Comparison of ENCODE assay signal across 8 mouse cellular contexts in the genomic region with DNA sequence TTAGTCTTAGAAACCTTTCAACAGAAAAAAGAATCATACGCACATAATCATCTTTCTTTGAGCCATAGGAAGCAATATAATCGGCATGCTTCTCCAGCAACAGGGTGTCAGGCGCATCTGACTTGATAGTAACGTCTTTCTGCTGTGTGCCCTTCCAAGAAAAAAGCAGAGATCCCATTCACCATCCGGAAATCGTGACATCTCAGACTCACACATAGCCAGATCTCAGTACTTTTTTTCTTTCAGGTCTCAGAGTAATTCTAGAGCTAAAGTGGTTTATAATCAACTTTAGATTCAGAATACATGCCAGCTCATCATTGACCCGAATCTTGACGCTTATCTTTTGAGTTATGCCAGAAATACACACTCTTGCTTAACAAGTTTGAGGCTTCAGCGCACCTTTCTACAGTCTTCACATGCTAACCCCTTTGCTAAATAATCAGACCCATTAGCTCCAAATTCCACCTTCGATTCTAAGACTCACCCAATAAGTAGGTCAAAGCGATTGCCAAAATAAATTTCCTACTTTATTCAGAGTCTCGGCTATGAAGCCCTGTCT. TPM values are rescaled to one million over a fixed set of nuclear protein-coding genes. Genes with fewer than 3 reads are reported as not detected.
DNase-seq lines count a peak whose midpoint lies in the region; ATAC-seq and TF ChIP-seq lines count a peak whose summit lies in the region.

No protein-coding gene starts in this region.

- WGBS in liver, adult 2 months: 1% methylated on average over 12 of the region's 12 CpGs
- WGBS in neural tube, embryonic 12.5 days: 5% methylated on average over 12 of the region's 12 CpGs

- H3K27me3 ChIP-seq in liver, adult 2 months (ENCODE audit: control insufficient read depth, insufficient read depth, low read length): no peaks in the 10 kb centered on the region
- no peaks in the 10 kb centered on the region for H3K27me3 ChIP-seq in neural tube, embryonic 12.5 days (replicated peaks)

- peak overlapping the region; percentile 85 for H3K27ac ChIP-seq in liver, adult 2 months (replicated peaks; ENCODE audit: insufficient read depth, low read depth, low read length)
- H3K27ac ChIP-seq in brown adipose tissue, adult 24 weeks (replicated peaks; ENCODE audit: low read depth, low read length): peak overlapping the region; percentile 77
- H3K27ac ChIP-seq in neural tube, embryonic 12.5 days: no peak overlapping the region

- peak overlapping the region; percentile 73 for H3K4me2 ChIP-seq in neural tube, embryonic 12.5 days (replicated peaks)

- H3K36me3 ChIP-seq in liver, adult 2 months (ENCODE audit: control insufficient read depth, insufficient read depth, low read length): peaks cover 39% of the 10 kb centered on the region
- H3K36me3 ChIP-seq in neural tube, embryonic 12.5 days: peaks cover 39% of the 10 kb centered on the region

- peak; percentile 90 for DNase-seq in liver, adult 2 months (ENCODE audit: extremely low read depth, low read depth, low spot score)
- DNase-seq in liver: no peak
- DNase-seq in induced T-regulatory cell, adult 2 months (ENCODE audit: low read depth): peak; percentile 52
- DNase-seq in left cerebral cortex, adult 8-10 months (ENCODE audit: low spot score in 2 of 2): no peak
- no peak for DNase-seq in thymus, postnatal 4 days

- H3K4me1 ChIP-seq in liver, adult 2 months (ENCODE audit: control insufficient read depth, insufficient read depth, low read length): peaks cover 24% of the 10 kb centered on the region
- H3K4me1 ChIP-seq in brown adipose tissue, adult 24 weeks (ENCODE audit: control insufficient read depth, insufficient read depth, insufficient read length, low read length): peaks cover 14% of the 10 kb centered on the region; the same call in 1 of the 2 replicates
- H3K4me1 ChIP-seq in neural tube, embryonic 12.5 days: peaks cover 28% of the 10 kb centered on the region

- H3K4me3 ChIP-seq in liver, adult 2 months (ENCODE audit: insufficient read depth, low read depth, low read length): peak overlapping the region; percentile 92
- peak overlapping the region; percentile 91 for H3K4me3 ChIP-seq in brown adipose tissue, adult 24 weeks (ENCODE audit: insufficient read depth, low read depth, low read length)
- H3K4me3 ChIP-seq in neural tube, embryonic 12.5 days: peak overlapping the region; percentile 89

- no peak for TF ChIP-seq CTCF in liver, adult 2 months (IDR thresholded peaks at IDR 0.05; ENCODE audit: low read depth, low read length)

- no peak for ATAC-seq in neural tube, embryonic 12.5 days (ENCODE audit: low FRiP score, low read depth)
- ATAC-seq in megakaryocyte-erythroid progenitor cell, adult 5-6 weeks (replicated peaks; ENCODE audit: low FRiP score, low TSS enrichment, poor library complexity, severe bottlenecking): no peak

- H3K79me2 ChIP-seq in liver, adult 2 months (ENCODE audit: control insufficient read depth, insufficient read depth, low read length): peaks cover 2% of the 10 kb centered on the region; the same call in 1 of the 2 replicates

- no peaks in the 10 kb centered on the region for H3K9me3 ChIP-seq in neural tube, embryonic 12.5 days

- H3K9ac ChIP-seq in liver, adult 2 months (ENCODE audit: low read depth, low read length): peak overlapping the region; percentile 97
- peak overlapping the region; percentile 94 for H3K9ac ChIP-seq in neural tube, embryonic 12.5 days

- no peak for TF ChIP-seq POLR2A in liver, adult 2 months (IDR thresholded peaks at IDR 0.05; ENCODE audit: extremely low read depth, insufficient read depth, low read length)

RNA-seq across cellular contexts. Expression of a gene that starts 0.8 kb away (rescaled TPM):
- total RNA-seq in liver, adult 2 months (2014; rRNA removed): 57.5 and 57.8 TPM in 2 replicates
- 26.7 and 38.6 TPM in 2 replicates for polyA plus RNA-seq in liver, adult 2 months (2012; rRNA removed)
- 58.5 and 83.9 TPM in 2 replicates for polyA plus RNA-seq in brown adipose tissue, adult 24 weeks (2012; ENCODE audit: insufficient read depth, insufficient read length, missing spikeins)
- 36.8 and 38.4 TPM in 2 replicates for polyA plus RNA-seq in neural tube, embryonic 12.5 days (2016; fragmentation: Nextera tagmentation; extraction: Ambion mirVana)
- 10 to 100 TPM; 59.9 to 69.8 (median 64.9) TPM for total RNA-seq in left cerebral cortex, adult 8-10 months (2022)
- 211 and 271 TPM in 2 replicates for total RNA-seq in megakaryocyte-erythroid progenitor cell, adult 5-6 weeks (2014; fragmentation: Nextera tagmentation)
- 274 and 354 TPM in 2 replicates for total RNA-seq in megakaryocyte-erythroid progenitor cell, adult 5-6 weeks (2017)

RNA-seq across cellular contexts. Expression of a gene that starts 6.0 kb away (rescaled TPM):
- total RNA-seq in liver, adult 2 months (2014; rRNA removed): 0.07 and 0.09 TPM in 2 replicates
- not detected in 2 replicates for polyA plus RNA-seq in liver, adult 2 months (2012; rRNA removed)
- not detected in 2 replicates for polyA plus RNA-seq in brown adipose tissue, adult 24 weeks (2012; ENCODE audit: insufficient read depth, insufficient read length, missing spikeins)
- 0.11 and 0.14 TPM in 2 replicates for polyA plus RNA-seq in neural tube, embryonic 12.5 days (2016; fragmentation: Nextera tagmentation; extraction: Ambion mirVana)
- total RNA-seq in left cerebral cortex, adult 8-10 months (2022): under 1 TPM; 0.15 to 0.68 (median 0.28) TPM
- 0.17 and 0.49 TPM in 2 replicates for total RNA-seq in megakaryocyte-erythroid progenitor cell, adult 5-6 weeks (2014; fragmentation: Nextera tagmentation)
- total RNA-seq in megakaryocyte-erythroid progenitor cell, adult 5-6 weeks (2017): not detected in 2 replicates

RNA-seq across cellular contexts. Expression of a gene that starts 32.5 kb away (rescaled TPM):
- total RNA-seq in liver, adult 2 months (2014; rRNA removed): 320 and 383 TPM in 2 replicates
- polyA plus RNA-seq in liver, adult 2 months (2012; rRNA removed): 91.8 and 151 TPM in 2 replicates
- 2,059 and 2,452 TPM in 2 replicates for polyA plus RNA-seq in brown adipose tissue, adult 24 weeks (2012; ENCODE audit: insufficient read depth, insufficient read length, missing spikeins)
- polyA plus RNA-seq in neural tube, embryonic 12.5 days (2016; fragmentation: Nextera tagmentation; extraction: Ambion mirVana): 50.7 and 56.7 TPM in 2 replicates
- 10 to 100 TPM; 44.8 to 51.9 (median 48.3) TPM for total RNA-seq in left cerebral cortex, adult 8-10 months (2022)
- 69.9 and 82.5 TPM in 2 replicates for total RNA-seq in megakaryocyte-erythroid progenitor cell, adult 5-6 weeks (2014; fragmentation: Nextera tagmentation)
- total RNA-seq in megakaryocyte-erythroid progenitor cell, adult 5-6 weeks (2017): 201 and 332 TPM in 2 replicates

Comparison
In these comparisons a context has a peak if more than half of its experiments do, and no peak if none do; other contexts are left out.
1. DNase-seq: peak in liver, adult 2 months (single experiment) and induced T-regulatory cell, adult 2 months (single experiment); none in liver (single experiment), left cerebral cortex, adult 8-10 months (0 of 2) and thymus, postnatal 4 days (single experiment).
2. Peak in every context shown above with its lines, with median percentiles within 50 percentile points of each other: H3K4me3 ChIP-seq.